Mouse (Mus musculus) monocyte, adult 2 months (primary cell): ENCODE measurements around the gene Aldh2.
"Not testable (repeated sequence)": the region's sequence is repeated elsewhere in the genome, so short reads cannot be mapped to it uniquely, and the experiment has no call there.

Experiments
- DNase-seq, 2 experiments: peaks; one replicate each; pipeline ENCODE4 v3.0.0; 2022; ENCODE audit warnings: low spot score in 2 of 2, low read depth in 1 of 2

The Aldh2 gene

GRCm38 (mm10) chr5:121593451-121594401 is at the start of gene Aldh2:
Aldh2 (minus strand) TSS chr5:121593824.
- DNase-seq, result peak; percentile 24 to 41

DNA sequence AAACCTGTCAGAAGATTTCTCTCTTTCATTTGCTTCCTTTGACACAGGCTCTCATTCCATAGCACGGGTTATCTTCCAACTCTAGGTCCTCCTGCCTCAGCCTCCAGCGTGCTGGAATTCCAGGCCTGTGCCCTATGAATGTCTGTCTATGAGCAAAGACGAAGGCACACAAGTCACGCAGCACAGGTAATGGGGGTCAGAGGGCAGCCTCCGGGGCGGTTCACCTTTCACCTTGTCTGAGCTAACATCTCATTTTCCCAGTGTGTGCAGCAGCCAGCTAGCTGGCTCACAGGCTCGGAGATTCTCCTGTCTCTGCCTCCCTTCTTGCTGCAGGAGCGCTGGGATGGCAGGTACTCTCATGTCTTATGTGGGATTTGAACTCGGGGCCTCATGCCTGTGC is 46.0 kb upstream of the Aldh2 start:
- no peak for DNase-seq

DNA sequence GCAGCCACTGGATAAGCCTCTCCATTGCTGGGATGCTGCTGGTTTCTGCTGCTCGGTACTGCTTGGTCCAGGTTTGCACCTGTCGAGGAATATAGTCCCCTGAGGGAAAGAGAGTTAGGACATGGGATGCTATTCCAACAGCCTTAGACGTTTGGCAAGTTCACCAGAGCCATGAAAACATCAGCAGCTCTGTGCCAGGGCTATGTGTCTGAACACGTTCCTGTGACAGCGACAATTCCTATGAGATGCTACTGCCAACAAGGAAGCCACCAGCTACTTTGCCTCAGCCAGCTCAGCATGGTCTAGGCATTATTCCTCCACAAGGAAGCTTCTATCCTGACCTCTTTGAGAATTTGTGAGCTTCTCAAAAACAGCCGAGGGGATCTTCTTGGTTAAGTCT is 43.7 kb upstream of the Aldh2 start:
- DNase-seq, result no peak

GRCm38 (mm10) chr5:121634668-121635067 is 41.0 kb upstream of the Aldh2 start:
- no peak for DNase-seq

- DNase-seq, result no peak
Measured at GRCm38 (mm10) chr5:121632804-121633203, 39.2 kb upstream of the Aldh2 start.

- not testable (repeated sequence) for DNase-seq
Measured at GRCm38 (mm10) chr5:121631106-121631647, 37.6 kb upstream of the Aldh2 start.

GRCm38 (mm10) chr5:121627871-121628270 is 34.2 kb upstream of the Aldh2 start:
- DNase-seq, result peak; percentile 12 to 49

DNA sequence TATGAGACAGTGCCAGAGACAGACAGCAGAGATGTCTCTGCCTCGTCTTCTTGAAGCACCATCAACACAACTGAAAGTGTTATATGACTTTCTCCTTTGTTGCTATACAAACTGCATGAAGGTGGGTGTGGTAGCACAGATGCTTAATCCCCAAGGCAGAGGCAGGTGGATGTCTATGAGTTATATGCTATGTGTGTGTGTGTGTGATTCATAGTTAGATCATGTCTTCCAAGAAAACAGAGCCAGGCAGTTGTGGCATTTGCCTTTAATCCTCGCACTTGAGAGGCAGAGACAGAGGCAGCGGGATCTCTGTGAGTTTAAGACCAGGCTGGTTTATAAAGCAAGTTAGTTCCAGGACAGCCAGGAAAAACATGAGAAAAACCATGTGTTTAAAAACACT is 29.6 kb upstream of the Aldh2 start:
- no peak for DNase-seq

DNA sequence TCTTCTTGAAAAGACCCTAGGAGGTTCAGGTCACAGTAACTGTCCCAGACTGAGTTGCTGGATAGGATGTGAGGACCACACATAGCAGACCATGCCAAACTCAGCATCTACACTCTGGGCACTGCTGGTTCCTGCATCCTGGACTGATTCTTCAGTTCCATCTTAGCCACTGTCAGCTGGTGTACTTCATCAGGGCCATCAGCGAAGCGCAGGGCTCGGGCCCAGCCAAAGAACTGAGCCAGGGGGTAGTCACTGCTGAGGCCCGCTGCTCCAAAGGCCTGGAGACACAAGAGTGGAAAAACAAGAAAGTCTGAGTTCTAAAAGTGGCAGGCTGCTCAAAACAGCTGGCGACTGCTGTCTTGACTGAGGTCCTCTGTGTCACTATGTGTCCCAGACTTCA is 27.5 kb upstream of the Aldh2 start:
- DNase-seq, result no peak

DNA sequence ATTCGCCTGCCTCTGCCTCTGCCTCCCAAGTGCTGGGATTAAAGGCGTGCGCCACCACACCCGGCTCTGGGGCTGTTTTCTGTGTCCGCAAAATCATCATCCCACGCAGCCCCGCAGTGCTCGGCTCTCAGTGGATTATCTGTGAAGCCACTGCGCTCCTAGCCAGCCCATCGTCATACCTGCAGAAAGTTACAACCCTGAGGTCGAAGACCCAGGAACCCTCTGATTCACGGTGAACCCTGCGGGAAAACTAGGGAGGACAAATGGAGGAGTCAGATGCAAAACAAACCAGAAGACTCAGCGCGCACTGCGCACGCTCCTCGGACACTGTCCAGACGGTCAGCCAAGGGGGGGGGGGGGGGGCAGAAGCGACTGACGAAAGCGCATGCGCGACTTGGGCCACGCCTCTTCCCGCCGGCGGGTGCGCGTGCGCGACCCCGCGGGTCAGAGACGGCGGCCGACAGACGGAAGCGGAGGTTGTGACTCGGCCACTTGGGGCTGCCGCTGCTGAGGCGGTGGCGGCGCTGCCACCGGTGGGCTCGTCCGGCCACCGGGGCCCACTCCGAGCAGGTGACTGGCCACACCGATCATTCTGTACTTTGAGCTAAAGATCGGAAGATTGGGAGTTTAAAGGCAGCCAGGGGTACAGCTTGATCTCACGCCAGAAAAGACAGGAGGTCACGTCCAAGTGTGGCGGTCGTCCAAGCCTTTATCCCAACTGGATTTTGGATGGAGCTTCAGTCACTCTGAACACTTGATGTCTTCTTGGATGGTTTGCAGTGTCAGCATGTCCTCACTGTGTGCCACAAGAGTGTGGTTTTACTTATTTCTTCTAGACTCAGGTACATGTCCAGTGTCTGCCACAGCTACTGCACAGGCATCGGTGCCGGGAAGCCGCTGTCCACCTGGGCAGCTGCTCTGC is 25.2 kb upstream of the Aldh2 start, which contains the start of gene Acad12:
TSS of gene Acad12 (minus strand) at position 347 of the 922 bp plus-strand sequence.
- peak in 1 of 2 experiments; percentile 58 for DNase-seq

DNA sequence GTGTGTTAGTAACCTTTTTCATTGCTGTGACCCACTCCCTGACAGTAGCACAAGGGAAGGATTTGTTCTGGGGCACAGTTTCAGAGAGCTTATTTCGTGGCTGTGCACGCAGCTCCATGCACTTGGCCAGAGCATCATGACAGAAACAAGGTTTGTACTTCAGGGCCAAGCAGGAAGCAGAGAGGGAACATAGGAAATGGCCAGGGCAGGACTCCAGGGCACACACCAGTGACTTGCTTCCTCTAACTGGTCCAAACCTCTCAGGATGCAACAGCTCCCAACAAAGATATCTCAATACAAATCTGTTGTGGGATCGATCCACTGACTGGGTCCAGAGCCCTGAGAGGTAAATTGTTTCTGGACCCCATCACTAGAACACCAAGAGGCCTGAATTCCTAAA is 21.3 kb upstream of the Aldh2 start:
- DNase-seq, result not testable (repeated sequence)

- no peak for DNase-seq
Measured at GRCm38 (mm10) chr5:121612036-121612435, 18.4 kb upstream of the Aldh2 start.

DNA sequence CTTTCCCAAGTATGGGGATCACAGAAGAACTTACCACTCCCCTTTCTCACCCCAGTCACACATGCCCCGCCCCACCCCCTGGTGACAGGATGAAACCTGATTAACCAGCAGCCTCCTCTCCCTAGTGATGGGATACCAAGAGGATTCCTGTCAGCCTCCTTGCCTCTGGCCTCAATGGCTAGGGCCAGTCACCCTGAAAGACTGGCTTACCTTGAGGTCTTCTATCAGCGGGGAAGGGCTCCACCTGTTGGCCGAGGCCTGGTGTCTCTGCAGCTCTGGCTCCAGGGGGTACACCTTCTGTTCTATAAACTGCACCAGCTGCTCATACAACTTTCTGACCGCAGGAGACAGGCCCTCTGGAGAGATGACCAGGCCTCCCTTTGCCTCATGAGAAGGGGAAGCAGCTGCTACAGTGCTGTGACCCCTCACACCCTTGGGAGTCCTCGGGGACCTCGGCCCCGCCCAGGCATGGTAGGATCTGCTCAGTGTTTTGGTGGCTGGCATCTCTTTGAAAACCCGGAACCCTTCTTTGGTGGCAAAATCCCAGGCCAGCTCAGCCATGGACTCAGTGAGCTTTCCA is 16.0 kb upstream of the Aldh2 start:
- DNase-seq, result not testable (repeated sequence)

- DNase-seq, result peak in 1 of 2 experiments; percentile 68
Measured at GRCm38 (mm10) chr5:121606151-121606550, 12.5 kb upstream of the Aldh2 start.

- not testable (repeated sequence) for DNase-seq
Measured at GRCm38 (mm10) chr5:121603815-121604214, 10.2 kb upstream of the Aldh2 start.

- peak in 1 of 2 experiments; percentile 75 for DNase-seq
Measured at GRCm38 (mm10) chr5:121601547-121602299, 8.1 kb upstream of the Aldh2 start.

- no peak for DNase-seq
Measured at GRCm38 (mm10) chr5:121598871-121599610, 5.4 kb upstream of the Aldh2 start.

DNA sequence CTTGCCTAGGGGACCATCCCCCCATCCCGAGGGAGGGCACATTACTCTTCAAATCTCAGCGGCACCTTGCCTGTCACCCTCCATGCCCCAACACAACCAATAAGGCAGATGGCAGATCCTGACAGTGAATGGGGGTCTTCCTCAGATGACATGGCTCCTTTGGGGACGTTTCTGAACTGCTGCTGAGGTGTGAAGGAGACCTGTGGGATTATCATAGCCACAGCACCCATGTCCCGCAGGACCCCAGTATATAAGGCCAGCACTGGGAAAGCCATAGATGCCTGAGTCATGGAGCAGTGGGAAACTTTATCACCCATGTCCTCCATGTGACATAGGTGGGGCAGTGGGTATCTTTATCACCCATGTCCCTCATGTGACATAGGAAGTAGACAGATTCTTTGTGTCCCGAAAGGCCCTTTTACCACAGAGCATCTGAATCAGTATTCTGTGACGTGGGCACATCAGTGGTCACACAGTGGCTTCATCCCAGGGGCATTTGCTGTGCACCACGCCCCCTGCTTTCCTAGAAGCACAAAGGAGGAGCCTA is 4.4 kb upstream of the Aldh2 start:
- no peak for DNase-seq

DNA sequence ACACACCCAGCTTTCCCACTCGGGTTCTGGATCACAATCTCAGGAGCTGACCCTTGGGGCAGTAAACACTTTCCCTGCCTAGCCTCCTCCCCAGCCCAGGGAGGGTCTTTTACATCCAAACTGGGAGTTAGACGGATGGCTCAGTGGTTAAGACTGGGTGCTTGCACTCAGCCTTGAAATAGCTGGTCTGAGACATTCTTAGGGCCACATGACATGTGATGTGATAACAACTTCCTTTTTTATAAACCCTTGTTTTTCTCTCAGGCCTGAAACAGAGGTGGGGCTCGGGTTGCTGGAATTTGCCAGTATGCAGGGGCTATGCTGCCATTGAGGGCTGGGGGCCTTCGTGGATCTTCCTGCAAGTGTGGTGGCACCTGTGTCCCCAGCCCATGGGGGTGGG is 3.7 kb upstream of the Aldh2 start:
- DNase-seq, result no peak
